ENCODE assay signal across 14 mouse cellular contexts in the genomic region with DNA sequence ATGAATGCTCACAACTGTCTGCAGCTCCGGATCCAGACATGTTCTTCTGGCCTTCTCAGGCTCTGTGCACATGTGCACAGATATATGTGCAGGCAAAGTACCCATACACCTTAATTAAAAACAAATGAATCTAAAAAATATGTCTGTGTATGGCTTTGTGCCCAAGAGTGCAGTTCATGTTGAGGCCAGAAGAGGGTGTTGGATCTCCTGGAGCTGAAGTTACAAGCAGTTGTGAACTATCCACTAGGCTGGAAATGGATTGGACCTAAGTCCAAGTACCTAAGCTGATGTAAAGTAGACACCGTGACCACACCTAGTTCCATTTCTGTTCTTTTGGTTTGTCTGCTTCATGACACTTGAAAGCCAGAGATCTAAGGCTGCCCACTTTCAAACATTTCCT. TPM values are rescaled to one million over a fixed set of nuclear protein-coding genes. Genes with fewer than 3 reads are reported as not detected.
DNase-seq lines count a peak whose midpoint lies in the region; ATAC-seq and TF ChIP-seq lines count a peak whose summit lies in the region.
"Had no signal": no experiment of that assay in that cellular context is flagged by ENCODE, and none has a peak within 500 bp of the region (broad histone marks: within the 10 kb centered on the region; RNA-seq: fewer than 3 reads in every experiment).

No protein-coding gene starts in this region.

- no peak overlapping the region for H3K4me3 ChIP-seq in intestine, postnatal 0 days (ENCODE audit: low read depth, low read length)
- H3K4me3 ChIP-seq in intestine, embryonic 15.5 days (replicated peaks) = no peak overlapping the region
- no peak overlapping the region for H3K4me3 ChIP-seq in lung, postnatal 0 days (ENCODE audit: low read depth, low read length)
- H3K4me3 ChIP-seq in cerebellum, adult 2 months (replicated peaks; ENCODE audit: insufficient read depth, low read depth, low read length) = no peak overlapping the region
- H3K4me3 ChIP-seq: myocyte had no signal

- no peaks in the 10 kb centered on the region for H3K4me1 ChIP-seq in intestine, postnatal 0 days (replicated peaks; ENCODE audit: control insufficient read depth, insufficient read depth, low read length)
- H3K4me1 ChIP-seq in intestine, embryonic 15.5 days (replicated peaks) = no peaks in the 10 kb centered on the region
- no peaks in the 10 kb centered on the region for H3K4me1 ChIP-seq in lung, postnatal 0 days (ENCODE audit: insufficient read depth, low read depth, low read length)
- H3K4me1 ChIP-seq in cerebellum, adult 2 months (ENCODE audit: control insufficient read depth, insufficient read depth, low read length) = no peaks in the 10 kb centered on the region

- H3K9me3 ChIP-seq in intestine, postnatal 0 days (ENCODE audit: control insufficient read depth) = no peaks in the 10 kb centered on the region
- no peaks in the 10 kb centered on the region for H3K9me3 ChIP-seq in intestine, embryonic 15.5 days
- no peaks in the 10 kb centered on the region for H3K9me3 ChIP-seq in lung, postnatal 0 days (ENCODE audit: low read length)

- no peak for TF ChIP-seq EP300 in lung, postnatal 0 days (IDR thresholded peaks at IDR 0.05)

- WGBS in intestine, postnatal 0 days = 86% methylated on average over 2 of the region's 2 CpGs
- 84% methylated on average over 2 of the region's 2 CpGs for WGBS in intestine, embryonic 15.5 days
- WGBS in lung, postnatal 0 days = 80% methylated on average over 2 of the region's 2 CpGs
- 90% methylated on average over 2 of the region's 2 CpGs for WGBS in cerebellum, adult 2 months

- H3K9ac ChIP-seq in intestine, postnatal 0 days (ENCODE audit: low read depth, low read length) = no peak overlapping the region
- H3K9ac ChIP-seq in intestine, embryonic 15.5 days = no peak overlapping the region
- H3K9ac ChIP-seq in lung, postnatal 0 days (replicated peaks; ENCODE audit: low read depth) = no peak overlapping the region

- H3K27me3 ChIP-seq in intestine, postnatal 0 days (replicated peaks; ENCODE audit: control insufficient read depth, insufficient read depth, low read length) = no peaks in the 10 kb centered on the region
- no peaks in the 10 kb centered on the region for H3K27me3 ChIP-seq in intestine, embryonic 15.5 days (replicated peaks)
- no peaks in the 10 kb centered on the region for H3K27me3 ChIP-seq in lung, postnatal 0 days (replicated peaks; ENCODE audit: insufficient read depth, low read length)
- no peaks in the 10 kb centered on the region for H3K27me3 ChIP-seq in cerebellum, adult 2 months (ENCODE audit: control insufficient read depth, insufficient read depth, low read length)

- no peaks in the 10 kb centered on the region for H3K36me3 ChIP-seq in intestine, postnatal 0 days (ENCODE audit: control insufficient read depth, insufficient read depth)
- H3K36me3 ChIP-seq in intestine, embryonic 15.5 days = no peaks in the 10 kb centered on the region
- H3K36me3 ChIP-seq in lung, postnatal 0 days (ENCODE audit: insufficient read depth, low read length) = no peaks in the 10 kb centered on the region

- no peak overlapping the region for H3K4me2 ChIP-seq in intestine, postnatal 0 days (replicated peaks; ENCODE audit: low read depth)
- H3K4me2 ChIP-seq in intestine, embryonic 15.5 days (replicated peaks) = no peak overlapping the region
- H3K4me2 ChIP-seq in lung, postnatal 0 days (replicated peaks; ENCODE audit: low read depth, low read length) = no peak overlapping the region

- no peak for DNase-seq in lung, postnatal 0 days (ENCODE audit: low spot score)
- no peak for DNase-seq in lung, postnatal 14 days
- DNase-seq in R1 (ENCODE audit: low read depth, low spot score) = peak; percentile 61
- DNase-seq in c-Kit-positive CD71-positive TER-119-positive erythroid progenitor cells, embryonic 14.5 days (ENCODE audit: low spot score) = no peak
- no peak for DNase-seq in cerebellum, adult 2 months
- DNase-seq: adrenal gland, adult 2 months; cerebellum, postnatal 36 days; gastrocnemius, postnatal 14 days; thymus, postnatal 14 days had no signal

- TF ChIP-seq POLR2A in cerebellum, adult 2 months (IDR thresholded peaks at IDR 0.05; ENCODE audit: borderline replicate concordance, insufficient read depth, low read length) = no peak

- no peak overlapping the region for H3K27ac ChIP-seq in intestine, postnatal 0 days (ENCODE audit: low read depth, low read length)
- H3K27ac ChIP-seq in intestine, embryonic 15.5 days = no peak overlapping the region
- no peak overlapping the region for H3K27ac ChIP-seq in lung, postnatal 0 days (ENCODE audit: low read length)
- no peak overlapping the region for H3K27ac ChIP-seq in cerebellum, adult 2 months (ENCODE audit: insufficient read depth, low read length)

- TF ChIP-seq CTCF in intestine, postnatal 0 days (IDR thresholded peaks at IDR 0.05; ENCODE audit: low read depth) = peak; percentile 56
- TF ChIP-seq CTCF in lung, postnatal 0 days (IDR thresholded peaks at IDR 0.05) = peak; percentile 44
- no peak for TF ChIP-seq CTCF in cerebellum, adult 2 months (IDR thresholded peaks at IDR 0.05; ENCODE audit: borderline replicate concordance, insufficient read depth, low read depth, low read length)

- no peak for ATAC-seq in intestine, postnatal 0 days
- ATAC-seq in intestine, embryonic 15.5 days = no peak
- ATAC-seq in lung, postnatal 0 days = no peak
- ATAC-seq: forebrain, embryonic 14.5 days; hindbrain, embryonic 16.5 days had no signal

RNA-seq across cellular contexts. Expression of a gene that starts 9.3 kb away (rescaled TPM):
- 1.1 and 2.0 TPM in 2 replicates for polyA plus RNA-seq in intestine, postnatal 0 days (2015; fragmentation: Nextera tagmentation; extraction: Ambion mirVana)
- polyA plus RNA-seq in intestine, embryonic 15.5 days (2015; fragmentation: Nextera tagmentation; extraction: Ambion mirVana) = 2.6 TPM in 2 replicates
- polyA plus RNA-seq in lung, postnatal 0 days (2015; fragmentation: Nextera tagmentation; extraction: Ambion mirVana) = 3.5 and 5.1 TPM in 2 replicates
- 4.6 TPM in 2 replicates for polyA plus RNA-seq in cerebellum, adult 2 months (2012; rRNA removed)

RNA-seq across cellular contexts. Expression of a gene that starts 9.5 kb away (rescaled TPM):
- polyA plus RNA-seq in intestine, postnatal 0 days (2015; fragmentation: Nextera tagmentation; extraction: Ambion mirVana) = 12.5 and 13.8 TPM in 2 replicates
- polyA plus RNA-seq in intestine, embryonic 15.5 days (2015; fragmentation: Nextera tagmentation; extraction: Ambion mirVana) = 24.8 and 27.8 TPM in 2 replicates
- polyA plus RNA-seq in lung, postnatal 0 days (2015; fragmentation: Nextera tagmentation; extraction: Ambion mirVana) = 11.1 and 11.6 TPM in 2 replicates
- polyA plus RNA-seq in cerebellum, adult 2 months (2012; rRNA removed) = 19.5 and 21.0 TPM in 2 replicates

RNA-seq across cellular contexts. Expression of a gene that starts 32.5 kb away (rescaled TPM):
- 27.9 and 31.4 TPM in 2 replicates for polyA plus RNA-seq in intestine, postnatal 0 days (2015; fragmentation: Nextera tagmentation; extraction: Ambion mirVana)
- polyA plus RNA-seq in intestine, embryonic 15.5 days (2015; fragmentation: Nextera tagmentation; extraction: Ambion mirVana) = 108 and 127 TPM in 2 replicates
- polyA plus RNA-seq in lung, postnatal 0 days (2015; fragmentation: Nextera tagmentation; extraction: Ambion mirVana) = 52.1 and 75.2 TPM in 2 replicates
- 114 and 127 TPM in 2 replicates for polyA plus RNA-seq in cerebellum, adult 2 months (2012; rRNA removed)
